Mouse (Mus musculus) c-Kit-positive CD71-positive TER-119-negative erythroid progenitor cells, embryonic 14.5 days (primary cell): ENCODE results near the gene Kcnd1.
"Not testable (repeated sequence)": the region's sequence is repeated elsewhere in the genome, so short reads cannot be mapped to it uniquely, and the experiment has no call there.

ENCODE experiments used
- DNase-seq: peaks from one replicate; pipeline ENCODE4 v3.0.0-alpha.2; 2013; ENCODE audit warnings: low read depth

Kcnd1 gene

DNA sequence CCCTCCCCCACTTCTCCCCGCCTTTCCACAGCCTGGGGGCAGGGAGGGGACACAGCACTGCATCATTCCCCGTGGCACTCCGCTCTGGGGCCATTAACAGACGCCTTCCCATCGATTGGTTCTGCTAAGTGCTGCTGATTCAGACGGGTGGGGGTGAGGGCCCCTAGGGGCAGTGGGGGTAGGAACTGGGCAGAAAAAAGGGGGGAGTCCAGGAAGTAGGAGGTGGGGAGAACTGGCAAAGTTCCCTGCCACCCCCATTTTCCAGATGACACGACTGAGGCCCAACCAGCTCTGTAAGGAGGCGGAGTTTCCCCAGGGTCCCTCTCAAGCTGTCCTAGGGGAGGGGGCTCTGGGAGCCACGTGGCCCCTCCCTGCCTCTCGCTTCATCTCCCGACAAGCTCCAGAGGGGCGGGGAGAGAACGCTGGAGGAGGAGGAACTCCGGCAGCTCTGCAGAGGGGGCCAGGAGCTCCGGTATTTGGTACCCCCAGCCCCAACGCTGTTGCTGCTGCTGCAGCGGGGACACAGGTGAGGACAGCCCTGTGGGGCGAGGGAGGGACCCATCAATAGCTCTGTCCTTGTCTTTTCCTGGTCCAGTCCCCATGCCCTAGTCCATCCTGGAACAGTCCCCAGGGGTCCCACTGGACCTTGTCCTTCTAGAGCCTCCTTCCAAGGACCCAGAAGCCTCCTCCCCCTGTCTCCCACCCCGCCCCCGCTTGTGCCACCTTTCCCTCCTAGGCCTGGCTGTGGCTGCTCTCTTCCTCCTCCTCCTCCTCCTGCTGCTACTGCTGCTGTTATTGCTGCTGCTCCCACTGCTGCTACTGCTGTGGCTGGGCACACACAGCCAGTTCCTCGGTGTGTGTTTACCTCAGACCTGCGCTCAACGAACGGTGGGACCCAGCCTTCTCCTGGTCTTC is at the start of gene Kcnd1:
Kcnd1 (plus strand) TSS at position 425 of the 915 bp plus-strand sequence.
- DNase-seq: no peak

DNA sequence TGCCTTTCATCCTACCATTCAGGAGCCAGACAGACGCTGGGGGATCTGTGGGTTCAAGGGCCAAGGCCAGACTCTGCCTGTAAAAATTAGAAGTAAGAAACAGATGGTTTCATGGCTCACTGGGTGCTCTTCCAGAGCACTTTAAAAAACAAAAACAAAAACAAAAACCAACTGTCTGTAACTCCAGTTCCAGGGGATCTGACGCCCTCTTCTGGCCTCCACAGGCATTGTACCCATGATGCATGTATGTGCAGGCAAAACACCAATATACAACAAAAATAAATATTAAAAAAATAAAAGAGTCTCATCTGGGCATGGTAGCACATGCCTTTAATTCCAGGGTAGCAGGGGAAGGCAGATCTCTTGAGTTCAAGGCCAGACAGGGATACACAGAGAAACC is 49.3 kb upstream of the Kcnd1 start:
- no peak for DNase-seq

DNA sequence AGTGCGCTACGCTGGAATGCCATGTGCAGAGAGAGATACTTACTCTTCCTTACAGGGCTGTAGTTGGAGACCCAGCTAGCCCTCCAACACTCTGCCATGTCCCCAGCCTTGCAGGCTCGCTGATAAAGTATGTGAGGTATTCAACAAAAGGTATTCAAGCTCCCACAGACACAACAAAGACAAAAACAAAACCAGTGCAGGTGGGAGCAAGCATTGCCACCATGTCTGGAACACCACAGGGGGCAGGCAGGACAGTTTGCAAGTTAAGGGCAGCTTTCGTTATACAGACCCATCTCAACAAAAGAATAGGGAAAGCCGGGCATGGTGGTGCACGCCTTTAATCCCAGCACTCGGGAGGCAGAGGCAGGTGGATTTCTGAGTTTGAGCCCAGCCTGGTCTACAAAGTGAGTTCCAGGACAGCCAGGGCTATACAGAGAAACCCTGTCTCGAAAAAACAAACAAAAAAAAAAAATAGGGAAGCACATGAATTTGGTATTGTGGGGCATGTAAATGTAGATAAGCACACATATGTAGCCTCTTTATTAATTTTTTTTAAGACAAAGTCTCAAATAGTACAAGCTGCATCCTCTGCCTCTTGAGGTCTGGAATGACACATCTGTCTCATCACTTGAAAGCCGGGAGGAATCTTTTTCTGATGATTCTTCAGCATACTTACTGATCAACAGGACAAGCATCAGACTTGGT is 46.4 kb upstream of the Kcnd1 start:
- DNase-seq: no peak

DNA sequence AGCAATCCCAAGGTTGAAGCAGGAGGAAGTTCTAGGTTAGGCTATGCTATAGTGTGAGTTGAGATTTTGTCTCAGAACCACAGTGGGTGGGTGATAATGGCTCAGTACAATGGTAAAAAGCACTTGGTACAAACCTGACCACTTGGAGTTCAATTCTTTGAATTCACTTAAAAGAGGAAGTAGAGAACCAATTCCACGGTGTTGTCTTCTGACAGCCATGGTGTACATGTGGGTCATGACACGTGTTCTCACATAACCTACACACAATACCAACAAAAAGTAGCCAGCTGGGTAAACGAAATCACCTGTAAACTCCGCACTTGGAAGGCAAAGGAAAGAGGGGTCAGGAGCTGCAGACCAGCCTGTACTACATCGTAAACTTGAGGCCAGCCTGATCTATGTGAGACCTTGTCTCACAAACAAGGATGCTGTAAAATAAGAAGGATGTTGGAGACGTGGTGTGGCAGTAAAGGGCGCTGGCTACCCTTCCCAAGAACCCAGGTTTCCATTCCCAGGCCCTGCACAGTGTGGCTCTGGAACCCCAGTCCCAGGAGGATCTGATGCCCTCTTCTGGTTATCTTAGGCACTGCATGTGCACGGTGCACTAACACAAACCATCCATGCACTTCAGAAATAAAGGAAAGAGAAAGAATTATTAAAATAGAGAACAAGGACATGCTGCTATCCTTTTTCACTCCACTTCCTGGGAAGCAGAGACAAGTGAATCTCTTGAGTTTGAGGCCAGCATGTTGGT is 45.6 kb upstream of the Kcnd1 start:
- DNase-seq: no peak

DNA sequence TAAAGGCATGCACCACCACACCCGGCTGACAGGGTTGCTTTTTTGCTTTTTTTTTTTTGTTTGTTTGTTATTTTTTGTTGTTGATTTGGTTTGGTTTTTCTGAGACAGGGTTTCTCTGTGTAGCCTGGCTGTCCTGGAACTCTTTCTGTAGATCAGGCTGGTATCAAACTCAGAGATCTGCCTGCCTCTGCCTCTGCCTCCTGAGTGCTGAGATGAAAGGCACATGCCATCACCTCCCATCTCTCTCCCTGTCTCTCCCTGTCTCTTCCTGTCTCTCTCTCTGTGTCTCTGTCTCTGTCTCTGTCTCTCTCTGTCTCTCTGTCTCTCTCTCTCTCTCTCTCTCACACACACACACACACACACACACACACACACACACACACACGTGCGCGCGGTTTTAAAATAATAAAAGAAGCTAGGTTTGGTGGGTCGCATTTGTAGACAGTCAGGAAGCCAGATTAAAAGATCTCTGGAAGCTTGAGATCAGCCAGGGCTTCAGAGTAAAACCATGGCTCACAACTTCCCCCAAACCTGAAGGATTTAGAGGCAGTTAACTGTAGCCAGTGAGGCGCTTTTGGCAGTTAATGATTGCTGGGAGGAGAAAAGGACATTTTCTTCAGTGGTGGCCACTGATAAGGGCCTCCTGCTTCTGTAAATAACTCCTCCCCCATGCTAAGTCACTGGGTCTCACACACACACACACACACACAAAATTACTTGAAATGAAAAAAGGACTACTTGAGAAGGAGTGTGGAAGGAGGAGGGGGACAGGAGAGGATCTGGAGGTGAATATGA is 43.4 kb upstream of the Kcnd1 start:
- DNase-seq: no peak

DNA sequence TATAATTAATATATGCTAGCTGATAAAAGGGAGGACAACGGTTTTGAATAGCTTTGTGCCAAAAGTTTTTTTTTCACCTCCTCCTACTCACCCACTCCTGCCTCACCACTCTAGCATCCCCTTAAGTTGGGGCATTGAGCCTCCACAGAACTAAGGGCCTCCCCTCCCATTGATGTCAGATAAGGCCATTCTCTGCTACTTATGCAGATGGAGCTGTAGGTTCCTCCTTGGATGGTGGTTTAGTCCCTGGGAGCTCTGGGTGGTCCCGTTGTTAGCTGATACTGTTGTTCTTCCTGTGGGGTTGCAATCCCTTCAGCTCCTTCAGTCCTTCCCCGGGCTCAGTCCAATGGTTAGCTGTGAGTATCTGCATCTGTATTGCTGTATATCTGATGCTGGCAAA is 42.8 kb upstream of the Kcnd1 start:
- DNase-seq: no peak

DNA sequence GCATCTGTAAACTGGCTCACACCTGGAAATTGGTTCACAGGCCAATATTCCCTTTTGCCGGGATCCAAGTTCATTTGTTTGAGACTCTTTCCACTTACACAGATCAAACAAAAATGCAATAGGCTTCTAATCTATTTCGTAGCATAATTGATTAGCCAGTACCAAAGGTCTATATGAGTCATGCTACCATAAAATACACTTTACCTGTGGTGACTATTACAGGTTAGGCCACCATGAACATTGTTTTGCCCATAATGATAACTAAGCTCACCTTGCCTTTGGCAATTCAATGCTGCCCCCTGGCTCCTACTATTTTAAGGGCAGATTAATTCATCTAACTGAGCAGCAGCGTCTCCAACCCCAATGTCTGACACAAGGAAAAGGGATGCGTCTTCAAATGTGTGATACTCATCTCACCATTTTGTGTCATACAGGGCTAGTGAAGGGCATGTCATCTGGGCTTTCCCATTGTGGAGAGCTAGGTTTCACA is 39.4 kb upstream of the Kcnd1 start:
- DNase-seq: no peak

DNA sequence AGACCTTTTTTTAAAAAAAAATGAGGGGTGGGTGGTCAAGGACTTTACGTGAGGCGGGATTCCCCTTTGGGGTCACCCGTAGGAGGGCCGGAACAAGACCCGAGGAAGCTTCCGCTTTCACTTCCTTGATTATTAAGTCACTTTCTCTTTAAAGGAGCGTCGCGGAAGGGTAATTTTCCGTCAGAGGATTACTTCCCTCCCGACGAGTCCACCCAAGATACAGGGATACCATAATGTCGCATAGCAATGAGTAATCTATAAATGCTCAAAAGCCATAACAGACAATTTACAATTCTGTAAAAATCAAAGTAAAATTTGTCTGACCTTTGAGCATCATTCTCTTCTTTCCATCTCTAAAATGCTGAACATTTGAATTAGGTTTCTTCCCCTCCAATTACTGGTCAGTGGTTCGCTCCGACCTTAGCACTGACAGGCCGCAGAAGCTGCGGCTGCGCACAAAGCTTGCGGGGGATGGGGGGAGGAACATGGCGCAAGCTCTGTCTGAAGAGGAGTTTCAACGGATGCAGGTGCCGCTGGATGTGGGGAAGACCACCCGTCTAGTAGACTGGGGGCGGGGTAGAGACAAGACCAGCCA is 32.5 kb upstream of the Kcnd1 start, which contains the start of gene Gripap1:
Gripap1 (plus strand) TSS at position 224 of the 595 bp plus-strand sequence.
- DNase-seq: peak; percentile 67

DNA sequence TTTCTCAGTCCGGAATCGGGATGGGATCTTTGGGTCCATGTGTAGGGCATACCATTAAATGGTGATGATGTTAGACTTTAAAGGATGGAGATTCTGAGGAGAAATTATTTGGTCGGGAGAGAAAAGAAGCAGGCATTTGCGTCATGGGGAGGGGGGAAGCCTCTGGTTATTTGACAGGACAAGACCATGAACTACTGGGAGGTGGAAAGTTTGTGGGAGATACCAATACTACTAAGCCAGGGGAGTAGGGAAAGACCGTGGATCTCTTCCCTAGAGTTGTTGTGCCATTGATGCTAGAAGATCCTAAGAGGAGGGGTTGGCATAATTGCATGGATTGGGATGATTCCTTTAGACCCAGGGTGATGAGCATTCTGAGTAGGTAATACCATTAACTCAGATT is 31.8 kb upstream of the Kcnd1 start:
- no peak for DNase-seq

DNA sequence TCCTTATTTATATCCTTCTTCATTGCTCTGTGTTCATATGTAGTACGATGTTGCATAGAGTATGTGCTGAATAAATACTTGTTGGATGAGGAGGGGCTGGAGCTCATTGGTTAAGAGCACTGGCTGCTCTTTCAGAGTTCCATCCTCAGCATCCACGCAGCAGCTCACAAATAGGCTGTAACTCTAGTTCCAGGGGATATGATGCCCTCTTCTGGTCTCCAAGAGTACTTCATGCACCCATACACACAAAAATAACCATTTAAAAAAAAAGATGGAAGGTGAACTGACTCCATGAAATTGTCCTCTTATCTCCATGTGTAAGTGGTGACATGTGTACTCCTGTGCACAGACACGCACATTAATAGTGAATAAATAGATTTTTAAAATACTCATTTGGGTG is 28.7 kb upstream of the Kcnd1 start:
- DNase-seq: no peak

DNA sequence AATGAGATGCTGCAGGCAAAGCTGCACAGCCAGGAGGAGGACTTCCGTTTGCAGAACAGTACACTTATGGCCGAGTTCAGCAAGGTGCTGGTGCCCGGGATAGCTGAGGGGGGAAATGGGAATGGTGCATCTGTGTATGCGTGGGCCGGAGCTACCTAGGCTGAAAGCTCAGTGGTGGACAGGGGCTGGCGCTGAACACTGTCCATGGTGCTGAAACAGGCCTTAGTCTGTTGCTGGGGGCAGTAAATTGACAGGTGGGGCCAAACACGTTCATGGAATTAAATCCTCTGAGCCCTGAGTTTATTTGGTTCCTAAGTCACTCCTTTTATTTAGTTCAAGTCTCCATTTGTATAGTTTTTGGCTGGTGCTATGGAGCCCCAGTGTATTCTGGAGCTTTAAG is 27.1 kb upstream of the Kcnd1 start:
- no peak for DNase-seq

DNA sequence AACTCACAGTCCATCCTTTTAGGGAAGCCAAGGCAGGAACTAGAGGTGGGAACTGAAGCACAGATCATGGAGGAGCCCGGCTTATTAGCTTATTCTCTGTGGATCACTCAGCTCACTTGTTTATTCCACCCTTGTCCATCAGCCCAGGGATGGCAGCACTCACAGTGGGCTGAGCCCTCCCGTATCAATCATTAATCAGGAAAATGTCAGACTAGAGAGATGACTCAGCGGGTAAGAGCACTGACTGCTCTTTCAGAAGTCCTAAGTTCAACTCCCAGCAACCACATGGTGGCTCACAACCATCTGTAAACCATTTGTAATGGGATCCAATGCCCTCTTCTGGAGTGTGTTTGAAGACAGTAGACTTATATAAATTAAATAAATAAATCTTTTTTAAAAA is 24.8 kb upstream of the Kcnd1 start:
- no peak for DNase-seq

DNA sequence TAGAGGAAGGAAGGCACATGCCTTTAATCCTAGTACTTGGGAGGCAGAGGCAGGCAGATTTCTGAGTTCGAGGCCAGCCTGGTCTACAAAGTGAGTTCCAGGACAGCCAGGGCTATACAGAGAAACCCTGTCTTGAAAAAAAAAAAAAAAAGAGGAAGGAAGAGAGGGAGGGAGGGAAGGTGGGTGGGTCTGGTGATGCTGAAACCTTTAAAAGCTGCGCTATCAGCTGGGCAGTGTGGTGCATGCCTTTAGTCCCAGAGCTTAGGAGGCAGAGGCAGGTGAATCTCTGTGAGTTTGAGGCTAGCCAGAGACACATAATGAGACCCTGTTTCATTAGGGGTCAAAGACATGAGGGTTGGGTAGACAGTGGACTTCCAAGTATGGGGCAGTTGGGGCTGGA is 19.9 kb upstream of the Kcnd1 start:
- not testable (repeated sequence) for DNase-seq

DNA sequence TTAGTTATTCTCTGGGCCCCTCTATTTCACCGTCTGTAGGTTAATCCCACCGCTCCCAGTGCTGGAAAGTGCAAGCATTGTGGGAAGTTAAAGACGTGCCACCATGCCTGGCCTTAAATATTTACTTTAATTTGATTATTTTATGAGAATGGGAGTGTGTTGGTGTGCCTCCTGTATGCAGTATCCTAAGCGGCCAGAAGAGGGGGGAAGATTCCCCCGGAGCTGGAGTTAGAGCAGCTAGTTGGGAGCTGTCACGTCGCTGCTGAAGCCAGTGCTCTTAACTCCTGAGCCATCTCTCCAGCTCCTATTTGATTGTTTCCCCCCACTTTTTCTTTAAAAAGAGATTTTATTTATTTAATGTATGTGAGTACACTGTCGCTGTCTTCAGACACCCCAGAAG is 7.1 kb upstream of the Kcnd1 start:
- DNase-seq: not testable (repeated sequence)

DNA sequence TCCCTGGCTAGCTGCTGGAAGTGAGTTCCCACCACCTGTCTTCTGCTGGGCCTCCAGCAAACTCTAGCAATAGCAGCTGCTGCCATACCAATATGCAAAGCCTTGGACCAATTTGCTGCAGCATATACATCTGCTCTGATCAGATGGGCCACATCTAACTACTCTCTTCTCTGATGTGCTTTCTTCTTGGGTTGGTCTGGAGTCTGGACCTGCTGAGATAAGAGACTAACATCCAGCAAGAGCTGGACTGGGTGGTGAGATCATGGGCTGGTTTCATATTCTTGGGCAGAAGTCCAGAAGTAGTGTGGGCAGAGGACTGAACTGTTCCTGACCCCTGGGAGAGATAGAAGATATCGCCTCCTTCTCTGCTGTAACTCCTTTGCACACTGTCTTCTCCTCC is 15.1 kb downstream of the Kcnd1 start:
- DNase-seq: peak; percentile 29

DNA sequence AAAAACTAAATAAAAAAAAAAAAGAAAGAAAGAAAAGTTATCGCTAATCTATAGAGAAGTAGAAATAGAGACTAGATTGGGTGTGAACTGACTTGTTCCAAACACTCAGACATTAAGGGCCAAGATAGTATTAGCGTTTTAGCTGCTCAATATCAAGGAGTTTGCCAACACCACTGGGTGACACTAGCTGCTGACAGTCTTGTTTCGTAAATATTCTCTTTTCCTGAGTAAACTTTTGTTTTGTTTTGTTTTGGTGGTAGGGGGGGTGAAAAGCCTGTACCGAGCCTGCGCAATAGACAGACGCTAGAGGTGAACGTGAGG is 18.7 kb downstream of the Kcnd1 start:
- no peak for DNase-seq

DNA sequence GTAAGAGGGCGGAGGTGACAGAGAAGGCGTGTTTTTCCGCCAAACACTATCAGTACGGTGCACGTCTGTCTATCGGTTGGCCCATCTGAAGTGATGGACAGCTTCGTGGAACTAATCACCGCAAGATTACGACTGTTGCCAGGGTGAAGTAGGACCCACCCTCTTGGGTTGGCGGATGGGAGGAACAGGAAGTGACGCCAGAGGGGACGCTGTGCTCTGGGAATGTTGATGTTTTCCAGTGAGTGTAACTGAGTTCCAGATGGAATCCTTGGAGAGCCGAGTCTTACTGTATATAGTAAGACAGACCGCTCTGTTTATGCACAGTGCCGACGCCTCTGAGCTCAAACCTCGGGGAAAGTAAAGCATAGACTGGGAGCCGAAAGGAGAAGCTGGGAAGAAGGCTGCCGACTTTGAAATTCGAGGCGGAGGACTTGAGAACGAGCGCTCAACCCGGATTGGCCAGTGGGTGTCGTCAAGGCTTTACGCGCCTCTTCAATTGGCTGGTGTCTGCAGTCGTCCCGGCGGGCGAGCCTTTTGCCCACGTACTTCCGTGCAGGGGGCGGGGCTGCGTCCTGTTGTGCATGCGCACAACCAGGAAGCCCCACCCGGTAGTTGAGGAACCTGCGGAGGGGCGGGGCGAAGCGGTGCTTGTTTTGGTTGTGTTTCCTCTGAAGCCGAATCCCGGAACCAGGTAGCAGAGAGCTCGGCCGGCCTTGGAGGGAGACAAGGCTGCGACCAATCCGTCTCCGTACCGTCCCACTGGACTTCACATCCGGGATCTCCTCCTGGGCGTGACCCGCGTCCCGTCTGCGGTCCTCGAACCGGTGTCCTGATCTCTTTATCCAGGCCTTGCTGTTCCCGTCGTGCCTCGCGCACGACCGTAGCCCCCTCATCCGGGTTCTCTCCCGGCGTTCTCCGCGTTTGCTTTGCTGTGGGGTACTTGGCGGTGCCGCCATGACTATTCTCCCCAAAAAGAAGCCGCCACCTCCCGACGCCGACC is 19.4 kb downstream of the Kcnd1 start, which contains the start of gene Otud5:
Otud5 (plus strand) TSS at position 202 of the 1,000 bp plus-strand sequence.
- peak; percentile 86 for DNase-seq

DNA sequence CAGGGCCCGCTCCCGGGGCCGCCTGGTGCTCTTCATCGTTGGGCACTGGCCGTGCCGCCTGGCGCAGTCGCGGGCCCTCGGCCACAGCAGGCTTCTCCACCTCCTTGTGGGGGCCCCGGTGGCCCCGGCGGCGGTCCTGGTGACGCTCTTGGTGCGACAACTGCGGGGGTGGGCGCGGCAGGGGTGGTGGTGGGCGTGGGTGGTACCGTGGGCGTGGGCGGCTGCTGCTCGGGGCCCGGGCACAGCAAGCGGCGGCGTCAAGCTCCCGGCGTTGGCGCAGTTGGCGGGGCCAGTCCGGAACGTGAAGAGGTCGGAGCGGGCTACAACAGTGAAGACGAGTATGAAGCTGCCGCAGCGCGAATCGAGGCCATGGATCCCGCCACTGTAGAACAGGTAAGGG is 20.2 kb downstream of the Kcnd1 start:
- no peak for DNase-seq

DNA sequence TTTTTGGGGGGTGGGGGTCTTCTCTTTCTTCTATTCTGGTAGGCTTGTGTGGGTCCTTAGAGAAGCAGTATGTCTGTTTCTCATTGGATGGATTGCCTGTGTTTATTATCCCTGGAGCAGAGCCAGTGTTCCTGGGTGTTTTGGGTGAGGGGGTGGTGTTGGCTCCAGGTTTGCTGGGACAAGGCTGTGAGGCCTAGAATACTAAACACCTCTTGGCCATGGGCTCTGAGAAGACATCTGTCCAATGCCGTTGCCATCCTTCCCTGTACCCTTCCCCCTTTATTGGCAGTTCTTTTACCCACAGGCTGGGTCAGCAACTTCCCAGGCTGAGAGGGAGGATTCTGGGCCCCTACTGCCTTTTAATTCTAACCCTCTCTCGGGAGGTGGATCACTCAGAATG is 25.8 kb downstream of the Kcnd1 start:
- no peak for DNase-seq

DNA sequence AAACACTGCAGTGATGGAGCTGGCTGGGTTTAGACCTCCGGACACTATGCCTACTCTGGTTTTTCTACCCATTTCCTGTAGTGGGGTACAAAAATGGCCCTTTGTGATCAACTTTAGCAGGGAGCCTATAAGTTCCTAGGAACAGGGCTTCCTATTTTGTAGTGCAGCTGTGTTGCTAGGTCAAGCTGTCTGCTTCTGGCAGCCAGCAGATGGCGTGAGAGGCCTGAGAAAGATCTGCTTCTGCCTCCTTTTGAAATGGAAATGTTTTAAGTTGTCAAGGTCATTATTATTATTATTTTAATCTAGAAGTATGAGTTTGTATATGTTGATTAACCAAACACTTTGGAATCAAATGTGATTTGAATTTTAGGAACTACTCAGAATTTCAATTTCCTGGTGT is 32.5 kb downstream of the Kcnd1 start:
- no peak for DNase-seq
